Mouse (Mus musculus) CH12.LX (cell line): ENCODE data around the gene Snupn. TPM values are rescaled to one million over a fixed set of nuclear protein-coding genes. Genes with fewer than 3 reads are reported as not detected.

ENCODE experiments used
- DNase-seq: peaks from one replicate; pipeline ENCODE4 v3.0.0-alpha.2; 2013; ENCODE audit errors: extremely low read depth
- H3K27ac ChIP-seq: 2 replicates; pipeline ENCODE4 v1.5.1; 2012; ENCODE audit warnings: low read depth, mild to moderate bottlenecking, control low read depth, moderate library complexity; ENCODE audit not compliant: insufficient read depth
- H3K27me3 ChIP-seq: replicated peaks from 2 replicates; pipeline ENCODE3; 2012; ENCODE audit warnings: inconsistent platforms
- H3K36me3 ChIP-seq, 2 experiments: replicated peaks in 1 of 2; 2 replicates each; pipeline versions ENCODE3 to v1.6.1; 2012; ENCODE audit warnings: inconsistent platforms in 1 of 2, low read length in 1 of 2, mild to moderate bottlenecking in 1 of 2, mixed read lengths in 1 of 2, moderate library complexity in 1 of 2; ENCODE audit not compliant: control insufficient read depth in 1 of 2, insufficient read depth in 1 of 2
- H3K4me1 ChIP-seq, 2 experiments: 2 replicates each; pipeline ENCODE4 v1.6.1; 2012; ENCODE audit warnings: inconsistent platforms in 1 of 2, moderate library complexity in 1 of 2; ENCODE audit not compliant: insufficient read depth in 2 of 2, control insufficient read depth in 1 of 2
- H3K4me2 ChIP-seq: 2 replicates; pipeline ENCODE4 v1.6.1; 2012; ENCODE audit warnings: low read depth, mild to moderate bottlenecking, control low read depth; ENCODE audit not compliant: poor library complexity, insufficient read depth, severe bottlenecking
- H3K4me3 ChIP-seq, 3 experiments: fragments of 150-350 bp in 1 of 3; sonication (generic) in 1 of 3; replicated peaks in 1 of 3; 2 replicates each; pipeline versions ENCODE3 to v1.5.1; 2011 to 2012; ENCODE audit warnings: low read depth in 2 of 3, low read length in 2 of 3, mild to moderate bottlenecking in 2 of 3, moderate library complexity in 2 of 3, control low read depth in 1 of 3, improper control_type of control experiment in 1 of 3, inconsistent platforms in 1 of 3, mixed read lengths in 1 of 3; ENCODE audit not compliant: poor library complexity in 1 of 3
- H3K79me2 ChIP-seq: replicated peaks from 2 replicates; pipeline ENCODE4 v1.6.1; 2012; ENCODE audit warnings: mild to moderate bottlenecking, moderate library complexity; ENCODE audit not compliant: control insufficient read depth, poor library complexity, insufficient read depth, severe bottlenecking; ENCODE audit errors: extremely low read depth
- H3K9ac ChIP-seq: 2 replicates; pipeline ENCODE4 v1.6.1; 2012; ENCODE audit warnings: low read depth, mild to moderate bottlenecking, control low read depth, moderate library complexity; ENCODE audit not compliant: insufficient read depth
- H3K9me3 ChIP-seq: replicated peaks from 2 replicates; pipeline ENCODE3; 2012; ENCODE audit warnings: low read length, inconsistent platforms, mixed read lengths
- BHLHE40 ChIP-seq: IDR thresholded peaks from 2 replicates; pipeline ENCODE4 v1.6.1; 2011; ENCODE audit warnings: mild to moderate bottlenecking, low read depth, low read length, improper control_type of control experiment
- CTCF ChIP-seq, 2 experiments: IDR thresholded peaks in 1 of 2; conservative IDR thresholded peaks in 1 of 2; 2 replicates each; pipeline ENCODE4 v1.5.1; 2011 to 2012; ENCODE audit warnings: low read depth in 2 of 2, low read length in 2 of 2, improper control_type of control experiment in 1 of 2, inconsistent platforms in 1 of 2, mild to moderate bottlenecking in 1 of 2, moderate library complexity in 1 of 2
- E2F4 ChIP-seq: IDR thresholded peaks from 2 replicates; pipeline ENCODE4 v1.6.1; 2011; ENCODE audit warnings: low read depth, low read length, improper control_type of control experiment; ENCODE audit not compliant: insufficient replicate concordance
- ELF1 ChIP-seq: IDR thresholded peaks from 2 replicates; pipeline ENCODE4 v1.6.1; 2014; ENCODE audit warnings: low read depth, mild to moderate bottlenecking, inconsistent platforms, low read length, improper control_type of control experiment
- GABPA ChIP-seq: IDR thresholded peaks from 2 replicates; pipeline ENCODE4 v1.6.1; 2012; ENCODE audit warnings: low read depth, low read length, improper control_type of control experiment, inconsistent platforms; ENCODE audit not compliant: insufficient replicate concordance
- HCFC1 ChIP-seq: IDR thresholded peaks from 2 replicates; pipeline ENCODE4 v1.6.1; 2012; ENCODE audit warnings: low read depth, mild to moderate bottlenecking, inconsistent platforms, low read length, improper control_type of control experiment
- JUN ChIP-seq: IDR thresholded peaks from 2 replicates; pipeline ENCODE4 v1.6.1; 2011; ENCODE audit warnings: low read depth, mild to moderate bottlenecking, low read length, improper control_type of control experiment, moderate library complexity; ENCODE audit not compliant: insufficient read depth
- JUND ChIP-seq: conservative IDR thresholded peaks from 2 replicates; pipeline ENCODE4 v1.6.1; 2011; ENCODE audit warnings: low read depth, low read length, improper control_type of control experiment
- MAX ChIP-seq: IDR thresholded peaks from 2 replicates; pipeline ENCODE4 v1.6.1; 2011; ENCODE audit warnings: low read length, improper control_type of control experiment
- MAZ ChIP-seq: IDR thresholded peaks from 2 replicates; pipeline ENCODE4 v1.6.1; 2012; ENCODE audit warnings: low read depth, mild to moderate bottlenecking, inconsistent platforms, low read length, improper control_type of control experiment, moderate library complexity
- POLR2A ChIP-seq: IDR thresholded peaks from 2 replicates; pipeline ENCODE4 v1.6.1; 2011; ENCODE audit warnings: low read depth, mild to moderate bottlenecking, improper control_type of control experiment, low read length
- RAD21 ChIP-seq: IDR thresholded peaks from 2 replicates; pipeline ENCODE4 v1.6.1; 2011; ENCODE audit warnings: low read depth, mild to moderate bottlenecking, low read length, improper control_type of control experiment, moderate library complexity
- TCF12 ChIP-seq: IDR thresholded peaks from 2 replicates; pipeline ENCODE4 v1.6.1; 2014; ENCODE audit warnings: low read depth, mild to moderate bottlenecking, inconsistent platforms, low read length, improper control_type of control experiment
- UBTF ChIP-seq: IDR thresholded peaks from 2 replicates; pipeline ENCODE4 v1.6.1; 2012; ENCODE audit warnings: low read depth, mild to moderate bottlenecking, inconsistent platforms, low read length, improper control_type of control experiment, moderate library complexity
- ZC3H11A ChIP-seq: IDR thresholded peaks from 2 replicates; pipeline ENCODE4 v1.6.1; 2012; ENCODE audit warnings: low read depth, mild to moderate bottlenecking, inconsistent platforms, low read length, improper control_type of control experiment
- ZKSCAN1 ChIP-seq: IDR thresholded peaks from 2 replicates; pipeline ENCODE4 v1.6.1; 2012; ENCODE audit warnings: low read depth, inconsistent platforms, low read length, improper control_type of control experiment, borderline replicate concordance
- ZMIZ1 ChIP-seq: IDR thresholded peaks from 2 replicates; pipeline ENCODE4 v1.6.1; 2012; ENCODE audit warnings: low read depth, mild to moderate bottlenecking, inconsistent platforms, low read length, improper control_type of control experiment
- dilution Hi-C: fragments of 300-500 bp; cut with MboI; formaldehyde crosslinking; loops from 2 replicates; pipeline ENCODE4 v1.14.3; 2020; ENCODE audit warnings: low sequenced_read_pairs; ENCODE audit not compliant: extremely low pct_unique_long_range_greater_than_20kb, extremely low pct_ligation_motif_present
- in situ Hi-C: fragments of 300-500 bp; cut with MboI; formaldehyde crosslinking; loops from 3 replicates; pipeline ENCODE4 v1.14.3; 2019; ENCODE audit warnings: low sequenced_read_pairs, low pct_ligation_motif_present, low pct_unique_long_range_greater_than_20kb, mixed read lengths
- polyA plus RNA-seq: library from polyadenylated mRNA; unstranded; fragments of >175 nt; gene quantifications from 2 replicates; pipeline ENCODE4 v1.2.1, GENCODE M21; 2012; ENCODE audit warnings: low read depth; ENCODE audit not compliant: insufficient read length
- total RNA-seq, 2 experiments: library from RNA; depleted of rRNA; stranded (reverse); fragments of 300-350 nt in 1 of 2; fragments of >200 nt in 1 of 2; gene quantifications; 2 replicates each; pipeline ENCODE4 v1.2.3; 2012 to 2014

The Snupn gene
- total and polyA plus RNA-seq, 3 experiments, result 18.3 to 25.1 (median 21.2) TPM

DNA sequence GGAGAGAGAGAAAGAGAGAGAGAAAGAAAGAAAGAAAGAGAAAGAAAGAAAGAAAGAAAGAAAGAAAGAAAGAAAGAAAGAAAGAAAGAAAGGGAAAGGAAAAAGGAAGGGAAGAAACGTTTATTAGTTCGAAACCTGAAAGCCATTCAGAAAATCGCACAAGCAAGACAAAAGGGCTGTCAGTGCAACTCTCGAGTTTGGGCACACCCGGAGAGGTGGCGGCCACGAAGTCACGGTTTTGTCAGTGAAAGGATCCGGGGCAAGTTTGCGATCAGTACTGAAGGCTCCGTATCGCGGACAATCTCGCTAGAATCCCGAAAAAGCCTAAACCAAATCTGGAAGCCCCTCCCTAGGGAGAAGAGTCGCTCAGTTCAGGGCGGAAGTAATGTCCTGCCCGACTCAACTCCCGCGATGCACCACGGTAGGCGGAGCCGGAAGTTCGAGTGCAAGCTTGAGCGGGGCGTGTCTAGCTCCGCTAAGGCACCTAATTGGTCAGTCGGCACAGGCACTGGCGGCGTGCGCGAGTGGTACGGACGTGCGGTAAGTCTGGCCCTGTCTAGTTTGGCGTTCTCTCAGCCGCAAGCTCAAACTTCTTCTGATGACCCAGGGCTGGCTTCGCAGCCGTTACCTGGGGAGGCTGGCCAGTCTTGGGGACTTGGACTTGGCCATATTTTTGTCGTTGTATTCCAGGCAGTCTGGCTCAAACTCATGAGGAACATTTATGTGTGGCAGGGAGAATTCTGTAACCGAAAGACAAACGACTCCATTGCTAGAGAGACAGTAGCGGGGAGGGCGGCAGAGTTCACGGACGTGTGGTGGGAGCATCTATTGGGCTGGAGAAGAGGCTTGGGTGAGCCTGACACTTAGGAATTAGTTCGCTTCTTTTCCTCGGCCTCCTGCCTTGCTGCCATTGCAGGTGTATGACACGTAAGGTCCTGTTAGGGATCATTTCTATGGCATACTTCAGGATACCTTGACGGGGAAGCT, at the start of gene Snupn (continued):
- 0 out of 2 replicates have a peak, but pooled peaks have one; percentile 15 for TF ChIP-seq MAZ

DNA sequence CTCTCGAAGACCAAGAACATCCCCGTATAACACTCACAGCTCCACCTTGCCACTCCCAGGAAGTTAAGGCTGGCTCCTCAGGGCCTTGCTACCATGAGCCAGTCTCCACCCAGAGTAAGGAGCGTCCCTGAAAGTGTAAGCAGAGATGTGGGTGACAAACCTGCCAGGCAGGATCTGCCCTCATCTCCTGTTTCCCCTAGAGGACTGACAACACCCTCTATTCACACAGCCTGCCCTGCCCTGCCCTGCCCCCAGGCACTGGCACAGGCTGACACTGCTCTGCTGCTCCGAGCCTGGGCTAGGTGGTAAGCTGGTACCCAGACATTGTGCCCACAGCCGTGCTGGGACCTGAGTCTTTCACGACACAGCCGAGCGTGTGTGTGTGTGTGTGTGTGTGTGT, 49.5 kb upstream of the Snupn start:
- TF ChIP-seq JUND (no peak), POLR2A (no peak), GABPA (no peak), ZMIZ1 (no peak), ELF1 (no peak), HCFC1 (no peak), MAX (no peak), JUN (no peak), E2F4 (no peak), ZKSCAN1 (no peak), MAZ (no peak), ZC3H11A (no peak), CTCF (conservative IDR thresholded peaks at IDR 0.05 in 1 of 2, IDR thresholded peaks at IDR 0.05 in 1 of 2; ENCODE audit: low read depth in 2 of 2, low read length in 2 of 2) (no peak)
- Histone ChIP-seq H3K9me3 (no peaks in the 10 kb centered on the region), H3K36me3 (no peaks in the 10 kb centered on the region), H3K4me1 (peaks cover 14 to 44% of the 10 kb centered on the region in 2 experiments), H3K4me3 (no peak overlapping the region), H3K9ac (no peak overlapping the region), H3K27me3 (peaks cover 2% of the 10 kb centered on the region), H3K4me2 (no peak overlapping the region), H3K79me2 (no peaks in the 10 kb centered on the region), H3K27ac (no peak overlapping the region)
- in situ Hi-C loops, result loop anchor here (5.0 kb wide), 1 partner anchor 36 kb away; the partner anchor contains the start of gene Imp3
- dilution Hi-C loops, result no loop called here
- no peak for DNase-seq

- TF ChIP-seq ZC3H11A, result no peak
- no peak for TF ChIP-seq POLR2A
- no peak for TF ChIP-seq JUND
- no peak for TF ChIP-seq ELF1
- no peak for TF ChIP-seq UBTF
- TF ChIP-seq TCF12, result no peak
- no peak for TF ChIP-seq RAD21
- TF ChIP-seq ZMIZ1, result no peak
- TF ChIP-seq BHLHE40, result no peak
- no peak for TF ChIP-seq MAX
- TF ChIP-seq ZKSCAN1, result no peak
- Histone ChIP-seq H3K27ac (no peak overlapping the region), H3K27me3 (no peaks in the 10 kb centered on the region), H3K4me3 (no peak overlapping the region), H3K79me2 (no peaks in the 10 kb centered on the region), H3K36me3 (no peaks in the 10 kb centered on the region), H3K9ac (no peak overlapping the region), H3K4me1 (peaks cover 19 to 48% of the 10 kb centered on the region in 2 experiments), H3K9me3 (no peaks in the 10 kb centered on the region), H3K4me2 (no peak overlapping the region)
- dilution Hi-C loops (no loop called here), in situ Hi-C loops (loop anchor here (5.0 kb wide), 1 partner anchor 34 kb away; the partner anchor contains the start of gene Imp3)
- DNase-seq, result no peak
Observed at GRCm38 (mm10) chr9:56903662-56904061, 47.0 kb upstream of the Snupn start.
